Mouse (Mus musculus): ENCODE data around the gene Ttll13. TPM values are rescaled to one million over a fixed set of nuclear protein-coding genes. Genes with fewer than 3 reads are reported as not detected.

Gene Ttll13
- total RNA-seq (2014; rRNA removed) (0.48 and 2.0 TPM in 2 replicates), polyA plus RNA-seq (2015; fragmentation: Nextera tagmentation; extraction: Ambion mirVana) (1.4 and 1.5 TPM in 2 replicates)

DNA sequence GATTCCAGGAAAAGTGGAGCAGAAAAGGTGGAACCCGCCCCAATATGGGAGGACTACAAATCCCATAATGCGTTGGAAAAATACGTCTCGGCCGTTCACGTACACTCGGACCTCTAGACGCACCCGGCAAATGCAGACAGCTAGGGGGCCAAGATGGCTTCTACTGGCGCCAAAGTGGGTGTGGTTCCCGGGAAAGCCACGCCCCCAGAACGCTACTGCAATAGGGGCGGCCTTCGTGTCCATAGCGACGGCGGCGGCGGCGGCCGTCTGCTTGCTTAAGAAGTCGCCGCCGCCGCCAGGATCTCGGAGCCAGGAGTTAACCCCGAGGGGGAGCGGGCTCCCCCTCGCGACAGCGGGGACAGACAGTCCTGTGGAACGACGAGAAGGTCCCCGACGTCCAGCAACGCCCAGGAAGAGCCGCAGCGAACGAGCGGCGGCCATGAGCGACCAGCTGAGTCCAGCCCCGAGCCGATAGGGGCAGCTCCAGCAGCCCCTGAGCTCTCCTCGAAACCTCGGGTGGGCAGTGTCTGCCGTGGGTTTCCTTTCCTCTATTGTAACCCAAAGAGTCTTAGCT, at the start of gene Ttll13:
Gene Ttll13 (plus strand): TSS at position 229 of the 574 bp plus-strand sequence.
- DNase-seq (peak; percentile 98), ATAC-seq (peak; percentile 99)
- Histone ChIP-seq H3K9me3 (ENCODE audit: low read length) (no peaks in the 10 kb centered on the region), H3K4me3 (ENCODE audit: low read depth, low read length) (peak within 1 kb of the TSS; percentile 50), H3K36me3 (ENCODE audit: insufficient read depth) (no peaks in the 10 kb centered on the region), H3K27me3 (ENCODE audit: insufficient read depth, low read length) (no peaks in the 10 kb centered on the region), H3K4me1 (ENCODE audit: insufficient read depth) (no peaks in the 10 kb centered on the region), H3K9ac (peak within 1 kb of the TSS; percentile 62), H3K27ac (ENCODE audit: low read depth, low read length) (peak within 1 kb of the TSS; percentile 83), H3K4me2 (ENCODE audit: low read depth) (peak within 1 kb of the TSS; percentile 59)
- WGBS: 2% methylated on average over 48 of the region's 48 CpGs
- TF ChIP-seq CTCF (IDR thresholded peaks at IDR 0.05; ENCODE audit: low read depth): peak; percentile 67

DNA sequence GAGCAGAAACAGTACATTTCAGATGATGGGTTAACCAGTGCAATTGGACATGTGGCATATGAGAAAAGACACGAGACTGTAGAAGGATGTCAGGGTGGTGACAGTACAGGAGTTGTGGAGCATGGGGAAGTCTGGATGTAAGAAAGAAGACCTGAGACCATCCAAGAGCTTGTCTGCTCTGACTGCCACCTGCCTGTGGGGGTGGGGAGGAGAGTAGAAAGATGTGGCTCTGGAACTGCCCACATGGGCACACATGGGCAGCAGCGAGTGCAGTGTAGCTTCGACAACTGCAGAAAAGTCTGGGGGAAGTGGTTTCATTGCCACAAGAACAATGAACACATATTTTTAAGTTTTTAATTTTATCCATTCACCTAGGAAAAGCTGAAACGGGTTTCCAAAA, 48.8 kb upstream of the Ttll13 start:
- Histone ChIP-seq H3K9me3 (ENCODE audit: low read length) (no peaks in the 10 kb centered on the region), H3K36me3 (ENCODE audit: insufficient read depth) (no peaks in the 10 kb centered on the region), H3K4me3 (ENCODE audit: low read depth, low read length) (peak overlapping the region; percentile 84), H3K4me1 (ENCODE audit: insufficient read depth) (peaks cover 40% of the 10 kb centered on the region), H3K27me3 (ENCODE audit: insufficient read depth, low read length) (no peaks in the 10 kb centered on the region), H3K9ac (peak overlapping the region; percentile 90), H3K27ac (ENCODE audit: low read depth, low read length) (peak overlapping the region; percentile 89), H3K4me2 (ENCODE audit: low read depth) (peak overlapping the region; percentile 80)
- DNase-seq: peak; percentile 43
- 8% methylated on average over 4 of the region's 4 CpGs for WGBS
- no peak for ATAC-seq
- peak; percentile 28; the same call in 1 of the 2 replicates for TF ChIP-seq CTCF (IDR thresholded peaks at IDR 0.05; ENCODE audit: low read depth)

DNA sequence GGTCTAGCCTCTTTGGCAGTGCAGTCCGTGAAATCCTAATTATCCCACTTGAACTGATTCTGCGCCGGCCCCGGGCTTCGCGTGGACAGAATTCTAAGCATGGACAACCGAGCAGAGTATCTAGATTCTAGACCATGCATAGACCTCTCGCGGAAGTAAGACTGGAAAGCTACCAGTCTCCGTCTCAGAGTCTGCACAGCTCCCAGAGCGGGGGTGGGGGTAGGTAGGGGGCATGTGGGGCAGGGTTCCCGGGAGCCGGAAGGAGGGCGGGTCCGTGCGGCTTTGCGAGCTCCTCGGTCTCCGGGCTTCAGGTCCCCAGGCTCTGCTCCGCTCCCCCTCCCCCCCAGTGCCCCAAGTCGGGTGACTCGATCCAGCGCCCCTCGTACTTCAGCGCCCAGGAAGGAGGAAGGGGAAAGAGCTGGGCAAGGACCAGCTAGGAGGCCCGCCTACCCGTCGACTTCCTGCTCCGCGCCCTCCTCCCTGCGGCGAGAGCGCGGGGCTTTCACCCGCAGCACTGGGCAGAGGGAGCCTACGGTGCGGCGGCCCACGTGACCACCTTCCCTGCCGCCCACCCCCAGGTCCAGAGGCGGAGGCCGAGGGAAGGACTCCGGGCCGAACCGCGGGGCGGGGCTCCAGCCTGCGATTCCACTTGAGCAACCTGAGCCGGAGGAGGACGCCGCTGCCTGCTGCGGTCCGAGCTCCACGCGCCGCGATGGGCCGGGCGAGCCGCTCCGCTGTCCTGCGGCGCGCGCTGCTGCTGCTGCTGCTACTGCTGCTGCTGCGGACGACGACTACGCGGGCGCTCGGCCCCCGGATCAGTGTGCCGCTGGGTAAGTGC, 48.0 kb upstream of the Ttll13 start:
- DNase-seq (peak; percentile 82), ATAC-seq (peak; percentile 88)
- Histone ChIP-seq H3K4me2 (ENCODE audit: low read depth) (peak overlapping the region; percentile 80), H3K27me3 (ENCODE audit: insufficient read depth, low read length) (no peaks in the 10 kb centered on the region), H3K4me3 (ENCODE audit: low read depth, low read length) (peak overlapping the region; percentile 84), H3K27ac (ENCODE audit: low read depth, low read length) (peak overlapping the region; percentile 89), H3K9ac (peak overlapping the region; percentile 90), H3K4me1 (ENCODE audit: insufficient read depth) (peaks cover 37% of the 10 kb centered on the region), H3K9me3 (ENCODE audit: low read length) (no peaks in the 10 kb centered on the region), H3K36me3 (ENCODE audit: insufficient read depth) (no peaks in the 10 kb centered on the region)
- no peak for TF ChIP-seq CTCF (IDR thresholded peaks at IDR 0.05; ENCODE audit: low read depth)
- 1% methylated on average over 69 of the region's 74 CpGs for WGBS

DNA sequence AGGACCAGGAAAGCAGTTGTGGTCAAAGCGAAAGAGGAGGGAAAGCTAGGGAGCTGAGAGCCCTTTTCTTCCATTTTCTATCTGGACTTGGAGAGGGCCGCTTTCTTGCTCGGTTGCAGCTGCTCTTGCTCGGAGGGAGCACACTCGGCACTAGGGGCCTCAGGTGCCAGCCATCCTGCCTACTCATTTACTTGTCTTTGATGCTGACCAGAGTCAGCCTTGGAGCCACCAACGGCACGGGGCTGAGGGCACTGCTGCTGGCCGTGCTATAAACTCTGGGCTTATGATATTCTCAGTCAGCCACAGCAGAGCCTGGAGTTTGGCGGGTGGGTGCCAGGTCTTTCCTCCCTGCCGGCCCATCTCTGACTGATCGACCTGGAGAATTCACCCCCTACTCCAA, 47.3 kb upstream of the Ttll13 start:
- H3K36me3 ChIP-seq (ENCODE audit: insufficient read depth): 0 out of 2 replicates have a peak, but pooled peaks cover 3% of the 10 kb centered on the region
- WGBS: 2% methylated on average over 11 of the region's 11 CpGs
- H3K4me1 ChIP-seq (ENCODE audit: insufficient read depth): peaks cover 33% of the 10 kb centered on the region
- H3K9ac ChIP-seq: peak overlapping the region; percentile 90
- H3K27me3 ChIP-seq (ENCODE audit: insufficient read depth, low read length): no peaks in the 10 kb centered on the region
- H3K9me3 ChIP-seq (ENCODE audit: low read length): no peaks in the 10 kb centered on the region
- TF ChIP-seq CTCF (IDR thresholded peaks at IDR 0.05; ENCODE audit: low read depth): no peak
- H3K4me3 ChIP-seq (ENCODE audit: low read depth, low read length): peak overlapping the region; percentile 84
- no peak for DNase-seq
- ATAC-seq: peak; percentile 0; the same call in 1 of the 2 replicates
- H3K4me2 ChIP-seq (ENCODE audit: low read depth): peak overlapping the region; percentile 80
- peak overlapping the region; percentile 89 for H3K27ac ChIP-seq (ENCODE audit: low read depth, low read length)

DNA sequence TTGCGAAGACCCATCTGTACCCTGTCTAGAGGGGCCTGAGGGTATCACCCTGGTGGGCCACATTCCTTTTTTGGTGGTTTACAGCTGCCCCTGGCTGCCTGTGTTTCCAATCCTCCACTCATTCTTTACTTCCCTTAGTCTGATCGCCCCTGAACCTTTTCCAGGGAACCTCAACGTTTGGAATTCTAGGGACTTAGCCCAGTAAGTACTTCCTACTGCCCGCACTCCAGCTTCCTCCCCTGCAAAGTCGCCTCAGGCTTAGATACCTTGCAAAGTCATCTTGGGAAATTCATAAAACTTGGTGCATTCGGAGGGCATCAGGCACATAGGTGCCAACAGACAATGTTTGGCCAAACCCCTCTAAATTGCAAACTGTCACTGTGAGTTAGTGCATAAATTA, 46.9 kb upstream of the Ttll13 start:
- no peaks in the 10 kb centered on the region for H3K9me3 ChIP-seq (ENCODE audit: low read length)
- H3K36me3 ChIP-seq (ENCODE audit: insufficient read depth): 0 out of 2 replicates have a peak, but pooled peaks cover 6% of the 10 kb centered on the region
- TF ChIP-seq CTCF (IDR thresholded peaks at IDR 0.05; ENCODE audit: low read depth): no peak
- peak overlapping the region; percentile 89 for H3K27ac ChIP-seq (ENCODE audit: low read depth, low read length)
- H3K4me2 ChIP-seq (ENCODE audit: low read depth): peak overlapping the region; percentile 80
- 34% methylated on average over 6 of the region's 6 CpGs for WGBS
- no peaks in the 10 kb centered on the region for H3K27me3 ChIP-seq (ENCODE audit: insufficient read depth, low read length)
- peaks cover 29% of the 10 kb centered on the region for H3K4me1 ChIP-seq (ENCODE audit: insufficient read depth)
- DNase-seq (no peak), ATAC-seq (no peak)
- H3K9ac ChIP-seq: peak overlapping the region; percentile 90
- peak overlapping the region; percentile 84 for H3K4me3 ChIP-seq (ENCODE audit: low read depth, low read length)

DNA sequence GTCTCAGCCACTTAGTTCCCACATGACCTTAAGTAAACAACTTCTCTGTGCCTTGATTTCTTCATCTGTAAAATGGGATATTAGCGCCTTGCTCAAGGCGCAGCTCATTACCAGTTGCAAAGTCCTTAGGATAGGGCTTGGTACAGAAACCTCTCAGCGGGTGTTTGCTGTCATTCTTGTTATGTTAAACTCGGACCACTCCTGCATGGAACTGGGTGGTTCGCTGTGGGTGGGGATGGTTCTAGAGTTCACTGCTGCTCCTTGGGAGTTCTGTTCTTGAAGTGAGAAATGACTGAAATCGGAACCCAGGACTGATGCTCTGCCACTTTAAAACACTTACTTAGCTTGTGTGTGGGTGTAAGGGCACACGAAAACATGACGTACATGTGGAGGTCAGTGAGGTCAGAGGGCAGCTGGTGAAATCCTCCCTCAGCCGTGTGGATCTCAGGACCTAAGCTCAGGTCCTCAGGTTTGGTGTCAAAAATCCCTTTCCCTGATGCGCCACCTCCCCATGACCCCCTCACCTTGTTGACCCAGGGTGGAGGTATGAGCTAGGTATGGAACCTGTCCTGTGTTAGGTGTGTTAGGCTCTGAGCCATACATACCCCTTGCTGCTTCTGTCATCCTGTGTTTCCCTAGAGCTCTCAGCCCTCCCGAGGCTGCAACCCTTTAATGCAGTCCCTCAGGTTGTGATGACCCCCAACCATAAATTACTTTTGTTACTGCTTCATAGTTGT, 46.2 kb upstream of the Ttll13 start:
- peak overlapping the region; percentile 90; the same call in 1 of the 2 replicates for H3K9ac ChIP-seq

More for the DNA sequence above, 46.2 kb upstream of the Ttll13 start:
- Histone ChIP-seq H3K4me2 (ENCODE audit: low read depth) (peak overlapping the region; percentile 80), H3K36me3 (ENCODE audit: insufficient read depth) (0 out of 2 replicates have a peak, but pooled peaks cover 6% of the 10 kb centered on the region), H3K27ac (ENCODE audit: low read depth, low read length) (no peak overlapping the region), H3K9me3 (ENCODE audit: low read length) (no peaks in the 10 kb centered on the region), H3K4me3 (ENCODE audit: low read depth, low read length) (0 out of 2 replicates have a peak overlapping the region, but pooled peaks have one; percentile 84), H3K4me1 (ENCODE audit: insufficient read depth) (peaks cover 27% of the 10 kb centered on the region), H3K27me3 (ENCODE audit: insufficient read depth, low read length) (no peaks in the 10 kb centered on the region)
- WGBS: 81% methylated on average over 11 of the region's 11 CpGs
- no peak for ATAC-seq
- no peak for DNase-seq
- no peak for TF ChIP-seq CTCF (IDR thresholded peaks at IDR 0.05; ENCODE audit: low read depth)
